ENCODE assay signal across 15 mouse cellular contexts in genomic region chr16:94932702-94933101, GRCm38 (mm10).
DNase-seq lines count a peak whose midpoint lies in the region; ATAC-seq lines count a peak whose summit lies in the region.
"Had no signal": no experiment of that assay in that cellular context is flagged by ENCODE, and none has a peak within 500 bp of the region (broad histone marks: within the 10 kb centered on the region; RNA-seq: fewer than 3 reads in every experiment).

No protein-coding gene starts in this region.

- WGBS in intestine, embryonic 16.5 days: 81% methylated on average over 8 of the region's 8 CpGs

- no peak overlapping the region for H3K4me2 ChIP-seq in intestine, embryonic 16.5 days (ENCODE audit: low read depth, low read length)
- H3K4me2 ChIP-seq: limb, embryonic 15.5 days had no signal

- peak; percentile 46 for DNase-seq in cerebellum, adult 11-12 months
- DNase-seq in cerebellum, postnatal 36 days: no peak
- peak; percentile 69 to 78 for DNase-seq in left cerebral cortex, adult 18-20 months (ENCODE audit: low spot score in 2 of 2)
- no peak for DNase-seq in left cerebral cortex, postnatal 4 days
- DNase-seq in layer of hippocampus, adult 9-11 months: peak; percentile 76
- peak; percentile 67 for DNase-seq in right cerebral cortex, postnatal 25 days
- DNase-seq in adrenal gland, postnatal 4 days (ENCODE audit: low spot score in 2 of 2): no peak
- DNase-seq: embryo, embryonic 11 days; gastrocnemius, postnatal 36 days; kidney, adult 18-20 months; kidney, postnatal 36 days had no signal

- H3K4me3 ChIP-seq in intestine, embryonic 16.5 days (ENCODE audit: low read length): no peak overlapping the region
- H3K4me3 ChIP-seq: limb, embryonic 15.5 days; midbrain, embryonic 15.5 days had no signal

- H3K27me3 ChIP-seq in intestine, embryonic 16.5 days (replicated peaks; ENCODE audit: control insufficient read depth, insufficient read depth, low read length): no peaks in the 10 kb centered on the region
- H3K27me3 ChIP-seq: limb, embryonic 15.5 days; midbrain, embryonic 15.5 days had no signal

- H3K36me3 ChIP-seq in intestine, embryonic 16.5 days (ENCODE audit: control insufficient read depth, insufficient read depth, low read length): no peaks in the 10 kb centered on the region
- H3K36me3 ChIP-seq: limb, embryonic 15.5 days; midbrain, embryonic 15.5 days had no signal

- ATAC-seq in intestine, embryonic 16.5 days: no peak
- ATAC-seq: midbrain, embryonic 15.5 days; Patski had no signal

- no peak overlapping the region for H3K9ac ChIP-seq in intestine, embryonic 16.5 days (ENCODE audit: low read depth, low read length)
- H3K9ac ChIP-seq: limb, embryonic 15.5 days; midbrain, embryonic 15.5 days had no signal

- peaks cover 4% of the 10 kb centered on the region; the same call in 1 of the 2 replicates for H3K4me1 ChIP-seq in intestine, embryonic 16.5 days (ENCODE audit: control insufficient read depth, insufficient read depth, low read length)

- no peak overlapping the region for H3K27ac ChIP-seq in intestine, embryonic 16.5 days (ENCODE audit: low read length)
- H3K27ac ChIP-seq: limb, embryonic 15.5 days; midbrain, embryonic 15.5 days had no signal

- no peaks in the 10 kb centered on the region for H3K9me3 ChIP-seq in intestine, embryonic 16.5 days (ENCODE audit: control insufficient read depth, low read length)
- H3K9me3 ChIP-seq: limb, embryonic 15.5 days; midbrain, embryonic 15.5 days had no signal

- intact Hi-C loops in left cerebral cortex, postnatal 4 days (cut with DNase I): no loop called here

Comparison
In these comparisons a context has a peak if more than half of its experiments do, and no peak if none do; other contexts are left out.
1. DNase-seq: peak in cerebellum, adult 11-12 months (single experiment), left cerebral cortex, adult 18-20 months (2 of 2), layer of hippocampus, adult 9-11 months (single experiment) and right cerebral cortex, postnatal 25 days (single experiment); none in cerebellum, postnatal 36 days (0 of 2), left cerebral cortex, postnatal 4 days (single experiment) and adrenal gland, postnatal 4 days (0 of 2).